Mouse (Mus musculus): Measurements from ENCODE around the gene Gtf3c5. TPM values are rescaled to one million over a fixed set of nuclear protein-coding genes. Genes with fewer than 3 reads are reported as not detected.

Gtf3c5 gene
- total RNA-seq, 2 experiments from 2014 or later = 17.5 to 19.5 TPM

GRCm38 (mm10) chr2:28534436-28535262, 48.9 kb downstream of the Gtf3c5 start:
- DNase-seq = peak in 1 of 2 experiments; percentile 70

DNA sequence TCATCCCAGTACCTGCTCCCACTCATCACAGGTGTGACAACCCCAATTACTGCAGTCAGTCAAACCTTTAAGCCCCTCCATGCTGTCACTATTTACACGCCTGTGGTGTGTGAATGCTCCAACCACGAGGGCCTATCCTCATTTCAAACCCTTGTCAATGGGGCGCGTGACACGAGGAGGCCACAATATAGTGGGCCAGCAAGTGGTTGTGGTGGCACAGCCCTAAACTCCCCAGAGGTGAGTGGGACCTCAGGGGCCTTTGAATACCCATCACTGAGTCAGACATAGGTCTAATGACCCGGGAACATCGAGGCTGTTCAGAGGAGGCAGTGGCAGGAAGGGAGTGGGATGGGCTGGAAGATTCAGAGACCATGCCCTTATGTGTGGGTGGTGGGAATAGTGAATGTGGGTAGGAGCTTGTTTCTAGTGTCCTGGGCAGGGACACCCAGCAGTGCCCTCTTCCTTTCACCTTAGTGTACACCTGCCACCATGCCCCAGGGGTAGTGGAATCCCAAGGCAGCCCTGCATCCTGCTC, 49.6 kb downstream of the Gtf3c5 start:
- DNase-seq = no peak

DNA sequence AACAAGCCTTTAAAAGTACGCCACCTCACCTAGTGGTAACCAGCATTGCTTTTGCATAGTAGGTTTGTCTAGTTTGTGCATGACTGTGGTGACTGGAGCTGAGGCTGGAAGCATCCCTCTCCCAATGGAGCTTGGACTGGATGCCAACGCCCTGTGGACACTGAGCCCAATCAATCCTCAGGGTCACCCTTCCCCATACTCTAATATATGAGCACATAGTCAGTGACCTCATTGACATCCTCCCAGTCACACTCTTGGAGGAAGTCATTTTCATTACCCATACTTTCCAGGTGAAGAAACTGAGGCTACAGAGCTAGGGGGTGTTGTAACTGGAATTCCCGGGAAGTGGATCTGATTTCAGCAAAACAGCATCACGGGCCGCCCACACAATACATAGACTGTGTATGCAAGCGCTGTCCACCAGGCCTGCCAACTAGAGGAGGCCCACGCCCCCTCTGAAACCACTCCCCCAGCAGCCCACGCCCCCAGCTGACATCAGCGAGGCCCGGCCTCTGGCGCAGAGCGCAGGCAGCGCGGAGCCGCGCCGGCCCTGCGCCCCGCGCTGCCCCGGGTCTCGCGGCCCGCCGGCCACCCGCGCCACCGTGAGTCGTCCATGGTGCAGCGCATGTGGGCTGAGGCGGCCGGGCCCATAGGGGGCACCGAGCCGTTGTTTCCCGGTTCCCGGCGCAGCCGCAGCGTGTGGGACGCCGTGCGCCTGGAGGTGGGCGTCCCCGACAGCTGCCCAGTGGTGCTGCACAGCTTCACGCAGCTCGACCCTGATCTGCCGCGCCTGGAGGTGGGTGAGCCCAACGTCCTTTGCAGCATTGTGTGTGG, 50.4 kb downstream of the Gtf3c5 start:
- DNase-seq = peak; percentile 94 to 95

- DNase-seq = no peak
Observed at GRCm38 (mm10) chr2:28530311-28530710, 53.2 kb downstream of the Gtf3c5 start.

- DNase-seq = no peak
Observed at GRCm38 (mm10) chr2:28529856-28530255, 53.7 kb downstream of the Gtf3c5 start.

DNA sequence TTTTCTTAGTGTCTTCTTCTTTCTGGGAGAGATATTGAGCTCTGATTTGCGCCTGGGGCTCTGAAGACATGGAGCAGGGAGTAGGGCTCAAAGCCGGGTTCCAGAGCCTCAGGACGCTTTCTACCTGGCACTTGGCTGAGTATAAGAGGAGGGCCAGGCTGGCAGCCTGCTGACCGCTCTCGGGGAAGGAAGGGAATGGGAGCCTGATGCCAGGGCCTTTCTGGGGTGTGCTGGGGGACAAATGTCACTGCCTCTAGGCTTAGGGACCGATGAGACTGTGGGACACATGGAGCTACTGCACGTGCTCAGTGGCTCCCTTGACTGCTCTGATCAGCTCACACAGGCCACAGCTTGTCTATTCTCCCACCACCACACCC, 55.2 kb downstream of the Gtf3c5 start:
- DNase-seq = no peak

DNA sequence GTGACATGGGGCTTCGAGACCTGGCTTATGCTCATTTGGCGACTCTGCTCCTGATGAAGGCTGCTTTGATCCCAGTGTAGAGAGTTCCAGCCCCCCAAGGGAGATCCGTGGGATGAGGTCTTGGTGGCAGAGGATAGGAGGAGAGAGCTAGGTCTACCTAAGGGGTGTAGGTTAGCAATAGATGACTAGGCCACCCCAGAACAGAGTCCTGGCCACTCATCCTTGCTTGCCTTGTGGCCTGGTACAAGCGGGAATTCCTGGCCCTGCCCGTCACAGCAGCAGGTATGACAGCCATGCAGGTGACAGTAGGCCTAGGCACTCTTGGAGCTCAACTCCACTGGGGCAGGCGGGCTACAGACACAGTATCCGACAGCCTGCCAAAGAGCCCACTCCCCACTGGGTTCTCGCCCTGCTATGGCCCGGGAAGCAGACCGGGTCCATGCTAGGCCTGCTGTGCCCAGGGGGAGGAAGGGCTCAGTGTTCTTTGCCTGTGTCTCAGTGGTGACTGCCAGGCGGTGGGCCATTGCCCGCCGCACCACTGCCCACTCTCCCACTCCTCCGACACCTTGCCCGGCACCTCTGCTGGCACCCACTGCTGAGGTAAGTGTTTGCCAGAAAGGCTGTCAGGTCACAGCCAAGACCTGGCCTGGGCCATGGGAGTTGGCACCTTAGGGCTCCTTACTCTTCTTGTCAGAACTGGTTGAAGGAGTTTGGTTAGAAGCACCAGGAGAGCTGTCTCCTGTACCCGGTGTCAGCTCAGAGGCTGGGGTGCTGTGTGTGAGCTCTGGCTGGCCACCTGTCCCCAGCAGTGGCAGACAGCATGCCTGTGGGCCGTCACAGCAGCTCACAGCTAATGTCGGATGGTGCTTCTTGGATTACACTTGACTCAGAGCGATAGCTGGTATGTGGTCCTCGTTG, 55.9 kb downstream of the Gtf3c5 start:
- DNase-seq = no peak

GRCm38 (mm10) chr2:28525943-28526876, 57.3 kb downstream of the Gtf3c5 start:
- no peak for DNase-seq

DNA sequence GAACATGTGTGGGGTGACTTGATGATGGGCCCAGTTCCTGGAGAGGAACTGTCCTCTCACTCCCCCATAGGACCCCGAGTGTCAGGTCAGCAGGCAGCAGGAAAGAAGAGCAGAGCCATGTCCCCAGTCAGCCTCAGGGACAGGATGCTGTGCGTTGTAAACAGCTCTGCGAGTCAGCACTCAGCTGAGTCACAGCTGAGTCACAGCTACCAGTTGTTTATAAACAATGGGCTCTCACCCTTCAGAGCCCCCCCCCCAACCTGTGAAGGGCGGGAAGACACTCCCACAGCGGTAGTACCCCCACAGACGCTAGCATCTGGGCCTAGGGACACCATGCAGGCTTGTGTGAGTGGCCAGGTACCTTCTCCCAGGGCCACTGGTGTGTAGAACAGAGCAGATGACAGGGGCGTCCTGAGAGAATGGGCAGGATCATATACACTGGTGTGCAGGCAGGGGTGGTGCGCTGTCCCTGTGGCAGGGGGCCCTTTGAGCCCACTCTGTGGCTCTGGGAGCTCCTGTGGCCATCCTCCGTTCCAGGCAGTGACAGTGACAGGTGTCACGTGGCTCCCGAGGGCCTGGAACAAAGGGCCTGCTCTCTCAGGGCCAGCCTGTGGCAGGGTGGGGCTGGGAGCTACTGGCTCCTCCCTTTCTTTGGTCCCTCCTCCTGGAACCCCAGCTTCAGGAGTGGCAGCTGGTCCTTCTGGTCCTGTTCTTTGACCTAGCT, 58.2 kb downstream of the Gtf3c5 start:
- peak; percentile 87 to 88 for DNase-seq

DNA sequence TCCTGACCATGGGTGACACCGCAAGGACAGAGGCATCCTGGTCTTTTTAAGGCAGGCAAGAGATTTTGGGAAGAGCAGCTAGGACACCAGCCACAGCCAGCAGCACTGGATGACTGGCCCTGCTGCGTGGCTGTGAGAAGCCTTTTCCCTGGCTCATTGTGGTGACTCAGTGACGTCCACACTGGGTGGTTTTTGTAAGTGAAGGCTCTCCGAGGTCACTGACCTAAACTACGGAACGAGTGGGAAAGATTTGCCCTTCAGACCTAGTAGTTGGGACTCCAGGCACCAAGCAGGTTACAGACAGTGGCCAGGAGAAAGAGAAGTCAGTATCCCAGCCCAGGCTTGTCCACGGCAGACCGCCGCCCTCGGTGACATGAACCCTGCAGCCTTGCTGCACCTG, 59.1 kb downstream of the Gtf3c5 start:
- DNase-seq = peak; percentile 71 to 78

- peak; percentile 94 for DNase-seq
Observed at GRCm38 (mm10) chr2:28523643-28524117, 59.9 kb downstream of the Gtf3c5 start.

- DNase-seq = no peak
Observed at GRCm38 (mm10) chr2:28522166-28522565, 61.4 kb downstream of the Gtf3c5 start.

- DNase-seq = peak in 1 of 2 experiments; percentile 40
Observed at GRCm38 (mm10) chr2:28521571-28522151, 61.9 kb downstream of the Gtf3c5 start.

GRCm38 (mm10) chr2:28520581-28520980, 63.0 kb downstream of the Gtf3c5 start:
- no peak for DNase-seq

DNA sequence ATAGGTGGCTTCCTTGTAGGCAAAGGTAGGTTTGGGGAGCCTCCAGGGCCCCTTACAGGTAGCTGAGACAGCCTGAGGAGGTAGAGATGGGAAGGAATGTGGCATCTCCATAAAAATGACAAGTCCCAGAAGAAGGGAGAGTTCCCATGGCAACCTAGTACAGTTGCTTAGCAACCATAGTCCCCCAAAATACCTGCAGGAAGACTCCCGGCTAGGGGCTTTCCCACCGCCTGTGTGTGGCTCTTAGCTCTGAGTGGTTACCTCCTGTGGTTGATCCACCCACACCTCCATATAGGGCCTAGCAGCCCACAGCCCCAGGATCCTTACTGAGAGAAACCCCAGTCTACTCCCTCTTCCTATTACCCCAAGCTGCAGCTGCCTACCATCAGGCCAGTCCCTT, 65.3 kb downstream of the Gtf3c5 start:
- DNase-seq = no peak

GRCm38 (mm10) chr2:28517206-28517909, 66.2 kb downstream of the Gtf3c5 start:
- peak; percentile 88 to 91 for DNase-seq
